Mouse (Mus musculus): ENCODE measurements around the gene Slc39a5.

Gene Slc39a5

DNA sequence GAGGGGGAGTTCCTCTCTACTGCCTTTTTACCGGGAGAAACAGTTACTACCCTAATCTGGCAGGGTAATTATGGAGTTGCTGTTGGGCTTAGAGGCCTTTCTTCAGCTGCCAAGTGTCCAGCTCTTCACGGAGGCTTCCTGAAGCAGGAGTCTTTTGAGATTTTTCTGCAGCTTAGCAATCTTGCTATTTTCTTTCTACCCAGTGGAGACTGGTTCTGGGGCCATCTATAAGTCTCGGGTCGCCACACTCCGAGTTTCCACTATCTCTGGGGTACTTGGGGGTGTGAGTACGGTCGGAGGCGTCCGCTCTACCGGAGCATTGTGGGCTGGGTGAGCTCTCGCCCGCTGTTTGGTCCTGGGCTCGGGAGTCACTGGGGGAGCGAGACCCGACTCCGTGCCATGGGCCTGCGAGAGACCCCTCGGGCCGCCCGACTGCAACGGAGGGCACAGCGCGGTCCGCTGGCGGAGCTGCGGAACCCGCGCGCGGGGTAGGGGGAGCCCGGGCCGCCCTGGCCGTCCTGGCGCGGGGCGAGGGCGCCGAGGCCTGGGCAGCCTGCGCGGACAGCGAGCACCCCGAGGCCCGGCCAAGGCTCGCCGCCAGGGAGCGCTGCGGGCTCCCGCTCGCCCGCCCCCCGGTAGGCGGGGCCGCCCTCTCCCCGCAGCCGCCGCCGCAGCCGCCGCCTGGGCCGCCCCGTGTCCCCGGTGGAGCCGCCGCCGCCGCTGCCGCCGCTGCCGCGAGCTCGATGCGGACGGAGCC, 24.4 kb downstream of the Slc39a5 start, which contains the start of gene Ankrd52:
Gene Ankrd52 (plus strand): TSS at position 661 of the 757 bp plus-strand sequence.
- peak; percentile 75 for DNase-seq (ENCODE audit: low read depth)

DNA sequence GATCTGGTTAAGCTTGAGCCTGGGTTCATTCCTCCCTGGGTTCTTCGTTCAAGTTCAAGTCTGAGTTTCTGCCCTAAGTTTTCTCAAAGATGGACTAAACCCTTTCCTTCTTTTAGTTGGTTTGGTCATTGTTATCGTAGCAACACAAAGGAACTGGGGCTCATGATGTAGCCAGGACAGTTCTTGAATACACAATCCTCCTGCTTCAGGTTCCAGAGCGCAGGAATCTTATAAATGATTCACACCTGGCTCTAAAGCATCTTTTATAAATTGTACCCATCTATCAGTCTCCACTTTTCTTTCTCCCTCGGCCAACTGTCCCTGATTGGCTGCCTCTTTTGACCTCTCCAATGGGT, 25.0 kb downstream of the Slc39a5 start:
- DNase-seq (ENCODE audit: low read depth) = no peak

DNA sequence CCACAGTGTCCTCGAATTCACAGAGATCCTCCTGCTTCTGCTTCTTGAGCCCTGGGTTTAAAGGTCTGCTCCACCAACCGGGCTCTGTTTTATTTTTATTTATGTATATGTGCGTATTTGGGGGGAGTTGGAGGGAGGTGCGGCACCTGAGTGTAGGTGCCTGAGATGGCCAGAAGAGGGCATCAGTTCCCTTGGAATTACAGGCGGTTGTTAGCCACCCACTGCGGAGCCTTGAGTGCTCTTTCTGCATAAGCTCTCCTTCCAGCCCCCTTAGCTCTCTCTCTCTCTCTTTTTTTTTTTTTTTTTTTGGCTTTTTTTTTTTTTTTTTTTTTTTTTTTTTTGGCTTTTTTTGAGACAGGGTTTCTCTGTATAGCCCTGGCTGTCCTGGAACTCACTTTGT, 26.6 kb downstream of the Slc39a5 start:
- peak; percentile 89 for DNase-seq (ENCODE audit: low read depth)

DNA sequence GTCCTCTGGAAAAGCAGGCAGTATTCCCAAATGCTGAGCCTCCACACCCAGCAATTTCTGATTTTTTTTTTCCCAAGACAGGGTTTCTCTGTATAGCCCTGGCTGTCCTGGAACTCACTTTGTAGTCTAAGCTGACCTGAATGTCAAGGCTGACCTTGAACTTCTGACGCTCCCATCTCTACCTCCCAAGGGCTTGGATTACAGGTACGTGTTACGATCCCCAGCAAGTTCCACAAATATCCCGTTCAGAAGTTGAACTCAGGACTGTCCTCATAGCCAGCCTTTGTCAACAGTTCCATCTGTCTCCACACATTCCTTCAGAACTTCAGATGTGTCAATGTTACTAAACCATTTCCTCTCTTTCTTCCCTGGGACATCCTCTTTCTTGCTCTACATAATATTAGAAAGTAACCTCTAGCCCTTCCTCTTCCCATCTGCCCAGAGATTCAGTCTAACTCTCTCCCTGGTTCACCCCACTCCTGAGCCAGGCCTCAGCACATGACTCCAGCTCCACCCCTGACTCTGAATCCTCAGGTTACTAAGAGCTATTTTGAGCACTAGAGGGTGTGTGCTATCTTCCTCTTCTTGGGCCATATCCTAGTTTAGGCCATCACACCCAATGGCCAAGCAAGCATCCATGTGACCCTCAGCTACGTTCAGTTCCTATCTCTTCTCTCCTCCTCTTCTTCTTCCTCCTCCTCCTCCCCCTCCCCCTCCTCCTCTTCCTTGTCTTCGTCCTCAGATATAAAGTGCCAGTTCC, 27.9 kb downstream of the Slc39a5 start:
- peak; percentile 93 for DNase-seq (ENCODE audit: low read depth)

DNA sequence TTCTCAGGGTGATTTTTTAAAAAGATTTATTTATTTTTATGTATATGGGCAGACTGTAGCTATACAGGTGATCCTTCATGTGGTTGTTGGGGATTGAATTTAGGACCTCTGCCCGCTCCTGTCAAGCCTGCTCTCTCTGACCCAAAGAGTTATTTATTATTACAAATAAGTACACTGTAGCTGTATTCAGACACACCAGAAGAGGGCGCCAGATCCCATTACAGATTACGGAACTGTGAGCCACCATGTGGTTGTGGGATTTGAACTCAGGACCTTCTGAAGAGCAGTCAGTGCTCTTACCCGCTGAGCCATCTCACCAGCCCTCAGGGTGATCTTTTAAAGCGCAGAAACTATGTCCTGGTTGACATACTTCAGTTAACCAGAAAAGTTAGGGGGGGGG, 28.9 kb downstream of the Slc39a5 start:
- DNase-seq (ENCODE audit: low read depth) = no peak

DNA sequence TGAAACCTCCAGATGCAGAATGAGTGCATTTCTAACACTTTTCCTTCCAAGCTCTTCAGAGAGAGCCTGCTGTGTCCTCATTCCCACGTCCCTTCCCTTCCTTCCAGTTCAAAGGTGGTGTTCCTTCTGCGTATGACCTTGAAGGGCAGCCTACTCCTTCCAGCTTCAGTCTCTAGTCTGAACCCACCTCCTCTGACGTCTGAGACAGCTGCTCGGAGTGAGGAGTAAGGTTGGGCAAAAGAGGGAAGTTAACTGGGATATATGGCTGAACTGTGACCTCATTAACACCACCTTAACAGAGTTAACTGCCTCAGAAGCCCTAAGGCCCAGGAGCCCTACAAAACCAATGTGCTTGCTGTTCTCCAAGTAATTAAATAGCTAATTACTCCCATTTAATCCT, 30.4 kb downstream of the Slc39a5 start:
- no peak for DNase-seq (ENCODE audit: low read depth)

DNA sequence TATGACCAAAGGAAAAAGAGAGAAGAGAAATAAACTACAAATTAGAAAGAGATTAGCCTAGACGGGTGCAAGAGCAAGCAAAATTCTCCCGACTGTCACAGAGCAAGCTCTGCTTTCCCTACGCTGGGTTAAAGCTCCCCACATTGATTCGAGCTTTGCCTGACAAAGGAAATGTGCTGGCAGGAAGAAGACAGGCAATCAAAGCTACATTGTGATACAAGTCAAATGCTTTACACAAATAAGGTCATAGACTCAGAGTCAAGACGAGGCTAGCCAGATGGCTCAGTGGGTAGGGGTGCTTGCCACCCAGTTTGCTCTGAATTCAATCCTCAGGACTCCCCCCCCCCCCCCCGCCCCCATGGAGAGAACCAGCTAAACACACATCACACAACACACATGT, 31.0 kb downstream of the Slc39a5 start:
- no peak for DNase-seq (ENCODE audit: low read depth)

DNA sequence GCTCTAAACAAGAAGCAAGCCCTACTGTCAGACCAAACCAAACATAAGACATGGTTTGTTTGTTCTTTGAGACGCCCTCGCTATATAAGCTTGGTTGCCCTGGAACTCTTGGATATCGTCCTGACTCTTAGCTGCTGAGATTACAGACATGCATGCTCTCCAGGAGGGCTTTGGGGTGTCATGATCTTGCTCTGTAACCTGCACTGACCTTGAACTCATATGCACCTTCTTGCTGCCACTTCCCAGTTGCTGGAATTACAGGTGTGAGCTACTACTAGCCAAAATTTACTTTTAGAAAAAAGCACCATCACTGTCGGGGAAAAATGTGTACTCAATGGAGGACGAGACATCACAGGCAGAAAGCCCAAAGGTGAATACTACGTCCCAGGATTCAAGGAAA, 31.4 kb downstream of the Slc39a5 start:
- no peak for DNase-seq (ENCODE audit: low read depth)

DNA sequence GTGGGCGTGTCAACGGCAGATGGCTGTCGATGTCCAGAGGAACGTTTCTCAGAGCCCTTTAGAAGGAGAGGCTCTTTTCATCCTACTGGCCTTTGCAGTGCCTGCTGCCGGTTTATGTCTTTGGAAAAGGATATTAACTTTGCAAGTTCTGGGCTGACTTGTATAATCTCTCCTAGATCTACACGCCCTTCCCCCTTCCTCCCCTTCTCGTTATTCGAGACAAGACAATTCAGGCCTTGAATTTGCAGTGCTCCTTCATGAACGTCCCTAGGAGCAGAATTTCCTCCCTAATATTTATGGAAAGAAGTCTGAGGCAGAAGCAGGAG, 31.8 kb downstream of the Slc39a5 start:
- DNase-seq (ENCODE audit: low read depth) = no peak

DNA sequence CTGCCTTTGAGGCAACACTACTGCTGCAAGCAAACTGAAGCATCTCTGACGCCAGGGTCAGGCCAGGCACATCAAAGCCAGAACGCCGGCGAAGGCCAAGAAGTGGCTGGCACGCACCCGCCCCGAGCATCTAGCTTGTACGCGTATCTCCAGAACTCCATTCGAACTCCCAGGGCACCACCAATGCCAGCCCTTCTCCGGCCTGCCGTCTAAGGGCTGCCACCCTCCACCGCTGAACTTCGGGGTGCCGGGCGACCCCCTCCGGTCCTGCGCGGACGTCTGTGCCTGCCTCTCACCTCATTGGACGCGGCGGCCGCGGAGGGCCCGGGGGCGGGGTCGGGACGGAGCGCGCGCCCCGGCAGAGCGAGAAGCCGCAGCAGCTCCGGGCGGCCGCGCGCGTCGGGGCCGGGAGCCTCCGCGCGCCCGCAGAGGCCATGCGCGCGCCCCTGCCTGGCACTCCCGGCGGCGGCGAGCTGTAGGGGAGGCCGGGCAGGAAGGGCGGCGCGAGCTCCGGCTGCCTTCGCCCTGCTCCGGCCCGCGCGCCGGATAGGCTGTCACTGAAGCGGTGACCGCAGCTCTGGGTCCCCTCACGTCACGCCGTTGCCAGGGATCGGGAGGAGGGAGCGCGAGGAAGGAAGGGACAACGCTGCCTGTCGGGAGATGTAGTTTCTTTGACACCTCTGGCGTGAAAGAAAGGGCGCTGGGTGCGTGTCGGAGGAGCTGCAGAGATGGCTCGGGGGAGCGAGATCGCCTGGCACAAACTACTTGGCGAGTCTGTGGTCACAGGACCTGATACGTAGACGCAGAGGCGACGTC, 32.4 kb downstream of the Slc39a5 start, which contains the start of gene Coq10a:
Gene Coq10a (minus strand): TSS at position 596 of the 816 bp plus-strand sequence.
- peak; percentile 95 for DNase-seq (ENCODE audit: low read depth)

DNA sequence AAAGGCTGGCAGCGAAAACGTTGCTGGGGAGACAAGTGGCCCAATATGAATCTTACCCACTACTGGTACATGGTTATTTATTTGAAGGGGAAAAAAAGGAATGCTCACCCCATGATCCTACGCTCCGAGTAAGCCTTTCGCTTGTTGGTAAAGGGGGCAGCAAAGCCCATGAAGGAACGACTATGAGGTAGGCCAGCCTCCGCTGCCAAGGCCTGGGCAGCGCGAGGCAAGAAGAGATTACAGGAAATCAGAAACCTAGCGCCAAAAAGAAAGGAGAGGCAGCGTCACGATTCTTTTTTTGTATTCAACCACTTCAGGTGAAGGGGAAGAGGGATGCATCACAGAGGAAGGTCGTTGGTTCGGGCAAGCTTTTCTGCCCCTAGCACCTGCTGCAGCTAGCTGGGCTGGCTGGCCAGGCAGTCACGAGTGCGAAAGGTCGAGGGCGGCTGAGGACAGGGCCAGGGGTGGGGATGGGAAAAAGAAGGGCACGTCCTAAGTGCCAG, 33.1 kb downstream of the Slc39a5 start:
- peak; percentile 36 for DNase-seq (ENCODE audit: low read depth)

DNA sequence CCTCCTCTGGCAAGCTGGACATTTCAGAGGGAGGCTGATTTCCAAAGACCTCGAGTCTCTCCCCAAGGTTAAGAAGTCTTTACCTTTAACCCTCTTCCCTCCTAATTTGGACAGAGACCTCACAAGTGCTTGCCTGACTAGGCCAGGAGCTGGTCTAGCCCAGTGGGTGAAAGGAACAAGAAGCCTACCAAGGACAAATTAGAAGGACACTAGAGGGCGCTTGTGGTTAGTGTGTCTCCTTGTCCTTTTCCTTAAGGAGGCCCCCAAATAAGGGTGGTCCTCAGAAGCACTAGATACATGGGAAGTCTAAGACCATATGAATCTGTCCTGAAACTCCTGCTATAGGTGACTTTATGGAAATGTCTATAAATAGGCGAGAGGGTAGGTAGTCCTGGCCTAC, 38.5 kb downstream of the Slc39a5 start:
- DNase-seq (ENCODE audit: low read depth) = peak; percentile 68

DNA sequence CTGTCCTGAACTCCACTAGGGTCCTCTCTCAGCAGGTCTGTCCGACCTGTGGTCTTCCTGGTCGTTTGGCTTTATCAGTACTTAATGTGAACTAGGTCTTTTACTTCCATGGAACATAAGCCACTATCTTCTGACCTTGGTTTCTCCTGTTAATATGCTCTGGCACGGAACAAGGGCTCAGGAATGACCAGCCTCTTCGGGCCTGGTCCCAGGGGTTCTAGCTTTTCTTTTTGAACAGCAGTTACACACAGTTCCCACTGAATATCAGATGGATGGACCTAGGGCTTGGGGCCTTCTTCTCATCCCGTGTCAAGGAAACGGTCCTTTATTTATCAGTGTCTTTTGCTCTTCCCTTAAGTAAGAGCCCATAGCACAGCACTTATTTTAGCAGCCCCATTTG, 39.2 kb downstream of the Slc39a5 start:
- DNase-seq (ENCODE audit: low read depth) = no peak

DNA sequence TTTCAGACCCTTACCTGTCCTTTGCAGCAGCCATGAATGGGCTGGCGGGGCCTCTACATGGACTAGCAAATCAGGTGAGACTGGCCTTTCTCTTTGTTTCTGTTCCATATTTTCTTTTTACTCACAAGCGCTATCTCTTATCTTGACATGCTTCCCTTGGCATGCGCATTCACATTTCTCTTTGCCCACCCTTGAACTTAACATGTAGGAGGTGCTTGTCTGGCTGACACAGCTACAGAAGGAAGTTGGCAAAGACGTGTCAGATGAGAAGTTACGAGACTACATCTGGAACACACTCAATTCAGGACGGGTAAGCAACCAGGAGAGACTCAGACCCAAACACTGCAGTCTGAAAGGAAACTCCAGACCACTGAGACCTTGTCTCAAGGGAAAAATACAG, 41.8 kb downstream of the Slc39a5 start:
- no peak for DNase-seq (ENCODE audit: low read depth)

DNA sequence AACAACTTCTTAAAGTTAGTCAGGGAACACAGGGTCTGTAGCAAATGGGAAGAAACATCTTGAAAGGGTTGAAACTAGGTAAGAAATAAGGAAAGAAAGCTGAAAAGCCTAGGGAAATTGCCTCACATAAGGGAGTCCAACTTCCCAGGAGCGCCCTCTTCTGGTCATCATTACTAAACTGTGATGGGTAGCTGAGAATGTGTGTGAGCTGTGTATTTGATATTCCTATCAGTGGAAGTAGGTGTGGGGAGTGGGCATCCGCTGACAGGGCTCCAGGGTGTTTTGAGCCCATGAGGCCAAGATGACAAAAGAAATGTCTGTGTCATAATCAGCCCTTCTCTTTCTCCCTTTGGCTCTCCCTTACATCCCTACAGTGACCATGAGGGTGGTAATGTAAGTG, 42.2 kb downstream of the Slc39a5 start:
- peak; percentile 70 for DNase-seq (ENCODE audit: low read depth)

DNA sequence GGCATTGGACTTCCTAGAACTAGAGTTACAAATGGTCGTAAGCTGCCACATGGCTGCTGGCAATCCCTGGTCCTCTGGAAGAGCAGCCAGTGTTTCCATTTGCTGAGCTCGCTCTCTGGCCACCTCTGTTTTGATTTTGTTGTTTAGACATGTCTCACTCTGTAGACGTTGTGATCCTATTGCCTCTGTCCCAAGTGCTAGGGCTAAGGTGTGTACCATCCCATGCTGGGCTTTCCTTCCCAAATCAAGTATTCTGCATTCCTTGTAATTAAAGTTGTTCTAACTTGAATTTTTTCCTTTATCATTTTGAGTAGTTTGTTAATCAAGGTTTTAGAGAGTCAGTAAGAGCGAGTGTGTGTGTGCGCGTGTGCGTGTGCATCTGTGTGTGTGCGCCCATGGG, 53.5 kb downstream of the Slc39a5 start:
- DNase-seq (ENCODE audit: low read depth) = no peak
